Mouse (Mus musculus) neural tube, embryonic 14.5 days (tissue): ENCODE data around the gene B3gnt5. TPM values are rescaled to one million over a fixed set of nuclear protein-coding genes. Genes with fewer than 3 reads are reported as not detected.
A peak's percentile ranks its signal among the peaks of the same experiment; 100 is the strongest.
"Not testable (repeated sequence)": the region's sequence is repeated elsewhere in the genome, so short reads cannot be mapped to it uniquely, and the experiment has no call there.

Experiments
- ATAC-seq: fragments of 200-750 bp; cut with Nextera tagmentation; 2 replicates; pipeline ENCODE4 v1.8.0; 2017; ENCODE audit warnings: low read depth, mild to moderate bottlenecking, moderate TSS enrichment, moderate library complexity
- H3K27ac ChIP-seq: fragments of 300-500 bp; sonication (generic); 2 replicates; pipeline ENCODE4 v1.5.1; 2014; ENCODE audit warnings: low read depth, mild to moderate bottlenecking, control low read depth, low read length, moderate library complexity, mixed read lengths
- H3K27me3 ChIP-seq: fragments of 300-500 bp; sonication (generic); 2 replicates; pipeline ENCODE4 v1.6.1; 2014; ENCODE audit warnings: low read length; ENCODE audit not compliant: control insufficient read depth, insufficient read depth
- H3K36me3 ChIP-seq: fragments of 300-500 bp; sonication (generic); 2 replicates; pipeline ENCODE4 v1.6.1; 2014; ENCODE audit warnings: low read length, mixed read lengths; ENCODE audit not compliant: control insufficient read depth, insufficient read depth
- H3K4me1 ChIP-seq: fragments of 300-500 bp; sonication (generic); 2 replicates; pipeline ENCODE4 v1.6.1; 2014; ENCODE audit warnings: low read length; ENCODE audit not compliant: control insufficient read depth, insufficient read depth
- H3K4me2 ChIP-seq: fragments of 300-500 bp; sonication (generic); 2 replicates; pipeline ENCODE4 v1.6.1; 2014; ENCODE audit warnings: mild to moderate bottlenecking, low read depth, low read length, control low read depth
- H3K4me3 ChIP-seq: fragments of 300-500 bp; sonication (generic); 2 replicates; pipeline ENCODE4 v1.5.1; 2014; ENCODE audit warnings: low read depth, low read length, control low read depth, mixed read lengths
- H3K9ac ChIP-seq: fragments of 300-500 bp; sonication (generic); replicated peaks from 2 replicates; pipeline ENCODE4 v1.6.1; 2014; ENCODE audit warnings: low read depth, mild to moderate bottlenecking, control low read depth, low read length, mixed read lengths
- H3K9me3 ChIP-seq: fragments of 300-500 bp; sonication (generic); 2 replicates; pipeline ENCODE4 v1.6.1; 2016; ENCODE audit warnings: low read length; ENCODE audit not compliant: control insufficient read depth
- WGBS: fragments of 180-500 bp; shearing (Covaris S2); extraction: QIAGEN DNeasy Blood & Tissue Kit; methylation state at CpG from one replicate; pipeline ENCODE4 v1.1.7; 2014; 5-methylcytosine and 5-hydroxymethylcytosine counted together
- polyA plus RNA-seq: library from polyadenylated mRNA; unstranded; fragments of >200 nt; fragmentation: Nextera tagmentation; extraction: Ambion mirVana; gene quantifications from 2 replicates; pipeline ENCODE4 v1.2.1, GENCODE M21; 2014

Gene B3gnt5
- 51.5 TPM in 2 replicates for polyA plus RNA-seq

DNA sequence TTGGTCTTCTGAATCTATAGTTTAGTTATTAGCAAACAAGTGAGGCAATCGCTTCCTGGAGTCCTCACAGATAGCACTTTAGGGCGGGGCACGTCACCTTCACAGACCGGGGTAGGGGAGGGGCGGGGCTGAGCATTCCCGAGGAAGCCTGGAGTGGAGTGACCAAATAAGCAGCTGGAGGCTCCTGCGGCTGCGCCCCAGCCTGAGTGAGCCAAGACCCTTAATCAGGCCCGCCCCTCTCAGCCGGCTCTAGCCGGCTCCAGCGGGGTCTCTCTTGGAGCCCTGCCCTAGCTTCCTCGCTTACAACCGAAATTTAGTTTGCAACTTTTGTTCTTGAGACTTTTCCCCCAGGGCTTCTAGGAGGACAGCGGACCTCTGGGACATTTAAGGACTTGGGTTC lies at the start of gene B3gnt5:
Gene B3gnt5 (plus strand): TSS at position 135 of the 400 bp plus-strand sequence.
- Histone ChIP-seq H3K36me3 (peaks cover 2% of the 10 kb centered on the region; the same call in 1 of the 2 replicates), H3K9ac (peak within 1 kb of the TSS; percentile 95), H3K4me3 (peak within 1 kb of the TSS; percentile 82), H3K9me3 (no peaks in the 10 kb centered on the region), H3K27ac (peak within 1 kb of the TSS; percentile 86), H3K4me2 (peak within 1 kb of the TSS; percentile 79), H3K27me3 (no peaks in the 10 kb centered on the region), H3K4me1 (peaks cover 14% of the 10 kb centered on the region)
- under 1% methylated on average over 15 of the region's 15 CpGs for WGBS
- ATAC-seq, result peak; percentile 95

DNA sequence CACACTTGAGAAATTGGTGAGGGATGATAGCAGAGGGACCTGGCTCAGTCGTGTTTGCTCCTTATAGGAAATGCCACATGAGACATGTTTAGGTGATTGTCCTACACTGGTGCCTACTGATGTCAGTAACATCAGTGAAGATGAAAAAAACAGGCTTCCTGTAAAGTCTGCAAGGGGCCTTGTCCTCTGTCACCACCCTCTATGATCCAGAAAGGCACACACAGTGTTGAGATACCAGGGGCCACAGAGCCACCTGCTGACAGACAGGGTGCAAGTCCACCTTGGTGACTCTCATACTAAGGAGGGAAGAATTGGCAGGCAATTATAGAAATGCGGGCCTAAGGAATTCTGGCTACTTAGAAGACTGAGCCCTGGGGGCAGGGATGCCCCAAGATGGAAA lies 39.0 kb upstream of the B3gnt5 start:
- no peak for ATAC-seq
- no peaks in the 10 kb centered on the region for H3K9me3 ChIP-seq
- H3K27me3 ChIP-seq, result no peaks in the 10 kb centered on the region
- no peak overlapping the region for H3K27ac ChIP-seq
- 53% methylated on average over 2 of the region's 2 CpGs for WGBS
- H3K4me2 ChIP-seq, result no peak overlapping the region
- H3K4me1 ChIP-seq, result no peaks in the 10 kb centered on the region
- no peaks in the 10 kb centered on the region for H3K36me3 ChIP-seq
- no peak overlapping the region for H3K9ac ChIP-seq
- H3K4me3 ChIP-seq, result no peak overlapping the region

DNA sequence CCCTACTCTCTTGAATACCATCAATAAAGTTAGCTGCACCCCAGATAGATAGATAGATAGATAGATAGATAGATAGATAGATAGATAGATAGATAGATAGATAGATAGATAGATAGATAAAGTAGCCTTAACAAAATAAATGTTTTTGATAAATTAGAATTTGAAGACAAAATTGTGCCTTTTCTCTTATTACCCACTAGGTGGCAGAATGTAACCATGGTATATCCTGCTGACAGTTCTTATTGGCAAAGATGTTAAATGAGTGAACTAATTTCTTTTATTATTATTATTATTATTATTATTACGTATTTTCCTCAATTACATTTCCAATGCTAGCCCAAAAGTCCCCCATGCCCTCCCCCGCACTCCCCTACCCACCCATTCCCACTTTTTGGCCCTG lies 35.9 kb upstream of the B3gnt5 start:
- not testable (repeated sequence) for H3K4me1 ChIP-seq, H3K27me3 ChIP-seq, H3K4me3 ChIP-seq, H3K9ac ChIP-seq, H3K36me3 ChIP-seq, H3K27ac ChIP-seq, H3K4me2 ChIP-seq, ATAC-seq, H3K9me3 ChIP-seq
- WGBS, result 45% methylated on average over 2 of the region's 2 CpGs

DNA sequence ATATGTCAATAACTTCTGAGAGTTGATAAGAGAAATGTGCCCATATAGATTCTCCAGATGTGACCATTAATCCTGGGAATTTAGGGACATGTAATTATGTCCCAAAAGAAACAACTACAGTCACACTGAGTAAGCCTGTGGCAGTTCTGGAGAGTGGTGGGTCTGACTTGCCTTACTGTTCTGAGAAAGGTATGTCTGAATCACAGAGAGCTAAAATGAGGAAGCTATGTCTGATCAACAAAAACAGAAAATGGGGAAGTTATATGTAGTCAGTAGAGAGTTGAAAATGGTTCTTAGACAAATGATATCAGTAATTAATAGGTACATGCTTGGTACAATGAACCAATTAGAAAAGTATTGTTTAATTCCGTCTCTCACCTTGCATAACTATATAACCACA lies 27.1 kb upstream of the B3gnt5 start:
- 93% methylated on average over 1 of the region's 1 CpGs for WGBS
- no peaks in the 10 kb centered on the region for H3K36me3 ChIP-seq
- no peak overlapping the region for H3K4me3 ChIP-seq
- no peak overlapping the region for H3K4me2 ChIP-seq
- ATAC-seq, result no peak
- H3K9ac ChIP-seq, result no peak overlapping the region
- no peak overlapping the region for H3K27ac ChIP-seq
- no peaks in the 10 kb centered on the region for H3K4me1 ChIP-seq
- H3K9me3 ChIP-seq, result no peaks in the 10 kb centered on the region
- no peaks in the 10 kb centered on the region for H3K27me3 ChIP-seq

DNA sequence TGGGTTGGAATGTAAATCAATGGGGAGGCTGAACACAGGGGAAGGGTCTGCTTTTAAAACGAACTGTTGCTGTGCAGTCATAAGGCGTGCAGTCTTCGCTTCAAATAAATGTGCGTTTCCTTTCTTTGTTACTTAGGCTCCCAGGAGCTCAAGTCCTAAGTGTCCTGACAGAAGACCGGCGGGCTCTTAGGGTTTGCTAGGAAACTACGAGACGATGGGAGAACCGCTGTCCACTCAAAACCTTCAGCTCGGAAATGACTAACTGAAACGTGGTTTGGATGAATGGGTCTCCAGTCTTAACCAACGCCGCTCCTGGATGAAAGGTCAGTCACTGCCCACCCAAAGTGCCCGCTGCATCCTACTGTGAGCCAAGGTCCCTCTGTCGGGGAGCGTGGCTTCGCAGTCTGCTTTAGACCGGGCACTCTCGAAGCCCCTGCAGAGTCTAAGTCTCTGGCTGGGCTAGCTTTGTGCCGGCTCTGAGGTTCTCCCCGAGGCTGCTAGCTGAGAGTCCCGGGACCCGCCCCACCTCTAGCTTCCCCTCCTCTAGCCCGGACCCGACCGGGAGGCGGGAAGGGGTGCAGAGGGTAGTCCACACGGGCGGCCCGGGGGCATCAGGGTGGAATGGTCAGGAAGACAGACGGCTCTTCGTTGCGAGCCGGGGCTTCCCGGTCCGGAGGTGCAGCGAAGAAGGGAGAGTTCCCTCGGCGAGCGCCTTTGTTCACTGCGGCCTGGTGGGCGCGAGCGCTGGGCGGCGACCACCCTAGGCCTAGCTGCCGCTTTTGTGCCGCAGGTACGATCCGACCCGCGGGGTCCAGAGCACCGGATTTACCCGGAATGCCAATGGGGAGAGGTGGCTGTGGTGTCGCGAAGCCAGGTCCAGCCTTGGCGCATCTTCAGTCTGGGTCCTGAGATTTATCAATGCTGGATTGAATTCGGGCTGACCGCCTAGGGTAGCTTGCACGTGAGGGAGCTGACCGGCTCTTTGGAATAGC lies 793 bp downstream of the B3gnt5 start:
- H3K27me3 ChIP-seq, result no peaks in the 10 kb centered on the region
- WGBS, result 1% methylated on average over 61 of the region's 61 CpGs
- ATAC-seq, result peak; percentile 86

DNA sequence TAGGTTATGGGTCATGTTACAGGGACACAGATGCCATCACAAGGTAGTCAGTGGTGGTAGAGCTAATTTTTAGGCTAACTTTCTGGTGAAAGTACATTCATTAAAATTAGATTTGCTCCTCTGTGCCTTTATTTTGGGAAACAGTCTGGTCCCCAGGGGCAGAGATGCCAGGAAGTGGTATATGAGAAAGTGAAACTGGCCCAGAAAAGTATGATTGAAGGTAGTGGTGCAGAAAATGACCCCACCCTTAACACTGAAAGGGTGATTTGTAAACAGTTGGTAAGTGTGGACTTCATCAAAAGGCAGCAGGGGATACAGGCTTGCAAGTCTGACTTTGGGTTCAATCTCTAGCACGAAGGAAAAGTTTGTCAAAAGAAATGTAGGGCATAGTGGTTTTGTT lies 1.7 kb downstream of the B3gnt5 start:
- Histone ChIP-seq H3K4me3 (peak overlapping the region; percentile 82), H3K9me3 (no peaks in the 10 kb centered on the region), H3K4me1 (peaks cover 14% of the 10 kb centered on the region), H3K9ac (peak overlapping the region; percentile 95), H3K27me3 (no peaks in the 10 kb centered on the region), H3K27ac (no peak overlapping the region), H3K36me3 (peaks cover 14% of the 10 kb centered on the region), H3K4me2 (peak overlapping the region; percentile 79)
- no peak for ATAC-seq
- WGBS, result 21% methylated on average over 1 of the region's 1 CpGs

More for the DNA sequence above, 793 bp downstream of the B3gnt5 start:
- peaks cover 9% of the 10 kb centered on the region; the same call in 1 of the 2 replicates for H3K36me3 ChIP-seq
- H3K9me3 ChIP-seq, result no peaks in the 10 kb centered on the region
- H3K4me1 ChIP-seq, result peaks cover 14% of the 10 kb centered on the region
- peak overlapping the region; percentile 95 for H3K9ac ChIP-seq
- H3K4me2 ChIP-seq, result peak overlapping the region; percentile 79
- H3K4me3 ChIP-seq, result peak overlapping the region; percentile 82
- H3K27ac ChIP-seq, result peak overlapping the region; percentile 86

DNA sequence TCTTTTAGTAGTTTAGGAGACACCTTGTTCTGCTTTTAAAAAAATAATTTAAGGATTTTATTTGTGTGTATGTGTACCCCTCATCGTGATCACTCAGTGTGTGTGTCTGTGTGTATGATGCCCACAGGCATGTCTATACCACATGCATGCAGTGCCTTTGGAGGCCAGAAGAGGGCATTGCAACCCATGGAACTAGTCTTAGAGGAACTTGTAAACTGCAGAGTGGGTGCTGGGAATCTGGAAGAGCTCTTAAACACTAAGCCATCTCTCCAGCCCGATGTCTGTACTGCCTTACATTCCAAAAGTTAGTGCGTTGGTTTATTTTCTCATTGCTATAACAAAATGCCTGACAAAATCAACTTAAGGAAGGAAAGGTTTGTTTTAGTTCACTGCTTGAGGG lies 6.1 kb downstream of the B3gnt5 start:
- WGBS, result 98% methylated on average over 3 of the region's 3 CpGs
- Histone ChIP-seq H3K9me3 (no peaks in the 10 kb centered on the region), H3K9ac (no peak overlapping the region), H3K4me1 (peaks cover 14% of the 10 kb centered on the region), H3K4me3 (no peak overlapping the region), H3K4me2 (no peak overlapping the region), H3K27me3 (no peaks in the 10 kb centered on the region), H3K36me3 (peaks cover 27% of the 10 kb centered on the region), H3K27ac (no peak overlapping the region)
- ATAC-seq, result no peak

DNA sequence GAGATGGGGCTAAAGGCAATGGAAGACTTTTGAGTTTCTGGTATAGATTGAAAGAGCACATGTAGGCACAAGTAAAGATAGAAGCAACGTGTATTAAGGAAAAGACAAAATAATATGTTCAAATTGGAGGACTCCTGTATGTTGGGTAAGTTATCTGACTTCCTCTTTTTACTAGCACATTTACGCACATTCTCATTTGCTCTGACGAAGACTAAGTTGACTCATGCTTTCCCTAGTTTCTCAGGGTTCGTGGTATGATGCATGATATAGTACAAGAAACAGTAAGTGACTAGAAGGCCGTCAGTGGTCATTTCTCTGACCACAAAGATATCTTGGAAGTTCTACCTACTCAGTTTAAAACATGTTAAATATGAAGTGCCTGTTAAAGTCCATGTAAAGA lies 8.0 kb downstream of the B3gnt5 start:
- Histone ChIP-seq H3K36me3 (peaks cover 27% of the 10 kb centered on the region), H3K4me1 (0 out of 2 replicates have a peak, but pooled peaks cover 3% of the 10 kb centered on the region), H3K27me3 (no peaks in the 10 kb centered on the region), H3K27ac (no peak overlapping the region), H3K4me2 (no peak overlapping the region), H3K9me3 (no peaks in the 10 kb centered on the region), H3K9ac (no peak overlapping the region), H3K4me3 (no peak overlapping the region)
- 98% methylated on average over 5 of the region's 5 CpGs for WGBS
- no peak for ATAC-seq

DNA sequence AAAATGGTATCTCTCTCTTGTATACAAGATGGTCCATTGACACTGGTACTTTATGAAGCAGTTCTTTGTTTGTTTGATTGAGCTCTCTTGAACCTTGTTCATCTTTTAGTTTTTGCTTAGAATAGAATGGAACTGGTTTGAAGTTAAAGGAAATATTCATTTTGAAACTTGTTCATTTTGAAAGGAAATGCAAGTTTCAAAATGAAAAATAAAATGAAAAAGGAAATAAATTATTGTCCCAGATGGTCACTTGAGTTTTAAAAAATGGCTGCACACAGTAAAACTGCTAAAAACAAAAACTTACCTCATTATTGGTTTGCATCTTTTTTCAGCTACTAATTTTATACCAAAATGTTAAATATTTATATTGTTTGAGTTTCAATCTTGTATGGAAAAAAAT lies 12.0 kb downstream of the B3gnt5 start:
- ATAC-seq, result no peak
- H3K4me2 ChIP-seq, result no peak overlapping the region
- H3K9ac ChIP-seq, result no peak overlapping the region
- H3K9me3 ChIP-seq, result no peaks in the 10 kb centered on the region
- no peaks in the 10 kb centered on the region for H3K4me1 ChIP-seq
- no peak overlapping the region for H3K27ac ChIP-seq
- H3K27me3 ChIP-seq, result no peaks in the 10 kb centered on the region
- H3K36me3 ChIP-seq, result peaks cover 13% of the 10 kb centered on the region
- no peak overlapping the region for H3K4me3 ChIP-seq
